Mouse (Mus musculus) midbrain, postnatal 0 days (tissue): ENCODE results near the gene Tmem132e. TPM values are rescaled to one million over a fixed set of nuclear protein-coding genes. Genes with fewer than 3 reads are reported as not detected.

Source experiments
- ATAC-seq: fragments of 200-750 bp; cut with Nextera tagmentation; 2 replicates; pipeline ENCODE4 v1.8.0; 2017; ENCODE audit warnings: moderate number of reproducible peaks, mild to moderate bottlenecking, moderate TSS enrichment, moderate library complexity; ENCODE audit not compliant: low FRiP score
- DNase-seq: peaks from one replicate; pipeline ENCODE4 v3.0.0-alpha.2; 2015; ENCODE audit warnings: low spot score
- H3K27ac ChIP-seq: fragments of 300-500 bp; sonication (generic); 2 replicates; pipeline ENCODE4 v1.5.1; 2014; ENCODE audit warnings: low read depth, mild to moderate bottlenecking, low read length, mixed read lengths
- H3K27me3 ChIP-seq: fragments of 300-500 bp; sonication (generic); 2 replicates; pipeline ENCODE4 v1.6.1; 2014; ENCODE audit warnings: low read length, control low read depth, mixed read lengths; ENCODE audit not compliant: insufficient read depth
- H3K36me3 ChIP-seq: fragments of 300-500 bp; sonication (generic); 2 replicates; pipeline ENCODE4 v1.6.1; 2014; ENCODE audit warnings: low read length, control low read depth, mixed read lengths; ENCODE audit not compliant: insufficient read depth
- H3K4me1 ChIP-seq: fragments of 300-500 bp; sonication (generic); 2 replicates; pipeline ENCODE4 v1.6.1; 2014; ENCODE audit warnings: mild to moderate bottlenecking, control low read depth, antibody characterized with exemption, low read length, mixed read lengths; ENCODE audit not compliant: insufficient read depth
- H3K4me2 ChIP-seq: fragments of 300-500 bp; sonication (generic); 2 replicates; pipeline ENCODE4 v1.6.1; 2014; ENCODE audit warnings: low read depth, mild to moderate bottlenecking, low read length, mixed read lengths; ENCODE audit not compliant: poor library complexity, severe bottlenecking
- H3K4me3 ChIP-seq: fragments of 300-500 bp; sonication (generic); 2 replicates; pipeline ENCODE4 v1.5.1; 2014; ENCODE audit warnings: low read depth, mild to moderate bottlenecking, low read length, moderate library complexity
- H3K9ac ChIP-seq: fragments of 300-500 bp; sonication (generic); replicated peaks from 2 replicates; pipeline ENCODE4 v1.6.1; 2014; ENCODE audit warnings: mild to moderate bottlenecking, low read length, moderate library complexity, mixed read lengths; ENCODE audit not compliant: poor library complexity, severe bottlenecking
- H3K9me3 ChIP-seq: fragments of 300-500 bp; sonication (generic); 2 replicates; pipeline ENCODE4 v1.6.1; 2016; ENCODE audit warnings: low read length, control low read depth
- CTCF ChIP-seq: IDR thresholded peaks from 2 replicates; pipeline ENCODE4 v1.5.1; 2016; ENCODE audit warnings: antibody characterized with exemption, mild to moderate bottlenecking
- WGBS: fragments of 180-500 bp; shearing (Covaris S2); extraction: QIAGEN DNeasy Blood & Tissue Kit; methylation state at CpG from one replicate; pipeline ENCODE4 v1.1.7; 2014; 5-methylcytosine and 5-hydroxymethylcytosine counted together
- polyA plus RNA-seq: library from polyadenylated mRNA; unstranded; fragments of >200 nt; fragmentation: Nextera tagmentation; extraction: Ambion mirVana; gene quantifications from 2 replicates; pipeline ENCODE4 v1.2.1, GENCODE M21; 2015
- total RNA-seq: library from RNA; depleted of rRNA; stranded (reverse); fragments of >200 nt; gene quantifications from 2 replicates; pipeline ENCODE4 v1.2.3, GENCODE M21; 2014; rRNA removed

Tmem132e gene
- total and polyA plus RNA-seq, 2 experiments from 2014 or later = 4.4 to 42.7 TPM

GRCm38 (mm10) chr11:82490896-82491295 lies 102.2 kb downstream of the Tmem132e start:
- H3K9me3 ChIP-seq = no peaks in the 10 kb centered on the region
- H3K4me2 ChIP-seq = no peak overlapping the region
- no peak overlapping the region for H3K9ac ChIP-seq
- DNase-seq (no peak), ATAC-seq (no peak)
- no peaks in the 10 kb centered on the region for H3K27me3 ChIP-seq
- 92% methylated on average over 3 of the region's 3 CpGs for WGBS
- no peaks in the 10 kb centered on the region for H3K36me3 ChIP-seq
- H3K4me1 ChIP-seq = no peaks in the 10 kb centered on the region
- TF ChIP-seq CTCF = no peak
- no peak overlapping the region for H3K27ac ChIP-seq
- H3K4me3 ChIP-seq = no peak overlapping the region

Other genes starting within 250 kb of the Tmem132e start
- gene Ccl1, start 83.2 kb upstream of the Tmem132e start, total RNA-seq = not detected in 2 replicates
- gene Ccl1, start 83.2 kb upstream of the Tmem132e start, polyA plus RNA-seq = 1.3 TPM in 2 replicates